Mouse (Mus musculus): ENCODE data around the gene Ston2.

Ston2 gene

DNA sequence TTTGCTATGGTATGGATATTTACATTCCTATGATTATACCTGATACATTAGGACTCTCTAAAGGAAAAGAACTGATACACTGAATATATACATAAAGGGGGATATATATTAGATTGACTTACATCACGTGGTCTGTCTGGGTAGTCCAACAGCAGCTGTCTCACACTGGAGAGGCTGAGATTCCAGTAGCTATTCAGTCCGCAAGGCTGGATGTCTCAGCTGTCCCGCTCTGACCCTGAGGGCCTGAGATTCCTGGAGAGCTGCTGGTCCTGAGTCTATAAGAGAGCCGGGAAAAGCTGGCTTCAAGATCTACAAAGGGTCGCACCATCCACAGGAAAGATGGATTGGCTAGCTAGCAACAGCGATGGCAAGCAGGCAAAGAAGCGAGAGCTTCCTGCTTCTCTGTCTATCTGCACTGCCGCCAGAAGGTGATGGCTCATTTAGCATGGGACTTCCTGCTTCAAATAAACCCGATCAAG lies at the start of gene Ston2:
Gene Ston2, minus strand, starts transcription at position 429 of the 479 bp plus-strand sequence.
- DNase-seq (ENCODE audit: low read depth, low spot score) = no peak

DNA sequence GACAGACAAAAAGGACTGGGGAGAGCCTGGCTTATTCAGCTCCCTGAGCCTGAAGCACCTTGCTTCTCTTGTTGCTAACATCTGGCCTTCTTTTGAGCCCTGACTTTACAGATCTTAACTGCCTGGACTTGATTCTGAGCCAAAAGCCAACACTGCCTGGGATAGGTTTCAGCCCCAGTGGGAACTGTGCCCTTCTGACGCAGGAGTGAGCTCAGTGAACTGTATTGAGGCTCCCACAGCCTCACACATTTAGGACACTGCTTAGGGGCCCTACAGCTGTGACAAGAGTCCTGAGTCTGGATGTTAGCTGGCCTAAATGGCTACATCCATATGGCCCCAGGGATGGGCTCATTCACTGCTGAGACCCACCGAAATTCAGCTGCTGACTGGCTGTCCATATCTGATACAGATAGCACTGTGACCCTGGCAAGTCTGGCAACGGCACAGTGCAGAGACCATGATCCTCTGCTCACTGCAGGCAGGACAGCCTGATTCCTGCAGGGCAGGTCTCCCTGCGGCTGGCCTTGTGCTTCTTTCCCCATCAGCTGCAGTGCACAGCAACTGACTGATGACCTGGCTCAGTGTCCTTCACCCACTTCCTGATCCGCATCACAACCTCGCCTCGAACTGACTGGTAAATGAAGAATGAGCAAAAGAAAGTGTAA lies 49.3 kb upstream of the Ston2 start:
- no peak for DNase-seq (ENCODE audit: low read depth, low spot score)

DNA sequence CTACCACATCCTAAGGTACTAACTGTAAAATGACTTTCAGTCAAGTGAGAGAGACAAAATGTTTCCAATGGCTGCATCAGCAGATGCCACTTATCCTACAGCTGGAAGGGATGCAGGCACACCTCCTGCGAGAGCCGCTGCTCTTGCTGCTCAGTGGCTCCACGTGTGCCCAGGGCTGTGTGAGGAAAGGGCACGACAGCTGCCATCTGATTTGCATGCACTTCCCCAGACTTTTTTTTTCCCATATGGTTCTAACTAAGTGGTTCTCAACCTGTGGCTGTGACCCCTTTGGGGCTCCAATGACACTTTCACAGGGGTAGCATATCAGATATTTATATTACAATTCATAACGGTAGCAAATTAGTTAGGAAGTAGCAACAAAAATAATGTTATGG lies 45.7 kb upstream of the Ston2 start:
- no peak for DNase-seq (ENCODE audit: low read depth, low spot score)

- DNase-seq (ENCODE audit: low read depth, low spot score) = no peak
Measured at GRCm38 (mm10) chr12:91833237-91833938, 45.2 kb upstream of the Ston2 start.

DNA sequence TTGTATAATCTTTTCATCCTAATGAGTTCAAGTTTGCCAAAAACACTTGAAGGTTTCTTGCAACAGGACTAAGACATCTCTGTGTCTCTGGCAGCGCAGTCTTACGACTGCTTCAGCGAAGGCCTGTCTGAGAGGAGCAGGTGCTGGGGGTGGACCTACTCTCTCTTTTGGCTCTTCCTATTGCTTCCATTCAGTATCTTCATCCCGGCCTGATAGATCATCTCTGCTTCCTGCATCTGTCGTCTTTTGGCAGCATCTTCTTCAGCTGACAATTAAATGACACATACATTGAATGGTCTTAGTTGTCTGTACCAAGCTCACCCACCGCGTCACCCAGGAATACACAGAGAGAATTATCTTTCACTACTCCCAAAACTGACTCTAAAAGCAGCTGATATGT lies 43.2 kb upstream of the Ston2 start:
- DNase-seq (ENCODE audit: low read depth, low spot score) = no peak

DNA sequence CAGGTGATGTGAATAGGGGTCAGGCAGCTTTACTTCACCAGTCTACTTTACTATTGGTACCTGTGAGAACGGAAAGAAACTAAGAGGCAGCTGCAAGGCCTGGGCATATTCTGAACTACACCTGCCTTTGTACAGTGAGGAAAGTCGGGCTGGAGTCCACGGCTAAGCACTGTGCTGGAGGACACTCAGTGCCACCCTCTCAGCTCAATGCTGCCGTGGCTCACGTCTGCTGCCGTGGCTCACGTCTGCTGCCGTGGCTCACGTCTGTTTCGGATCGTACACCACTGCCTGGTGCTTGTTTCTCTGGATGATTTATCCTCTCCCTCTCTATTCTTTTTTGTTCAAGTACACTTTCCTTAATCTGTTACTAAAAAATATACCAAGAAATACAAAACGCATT lies 32.3 kb upstream of the Ston2 start:
- DNase-seq (ENCODE audit: low read depth, low spot score) = no peak

GRCm38 (mm10) chr12:91818726-91819125 lies 30.5 kb upstream of the Ston2 start:
- no peak for DNase-seq (ENCODE audit: low read depth, low spot score)

- DNase-seq (ENCODE audit: low read depth, low spot score) = peak; percentile 72
Measured at GRCm38 (mm10) chr12:91815990-91816389, 27.8 kb upstream of the Ston2 start.

DNA sequence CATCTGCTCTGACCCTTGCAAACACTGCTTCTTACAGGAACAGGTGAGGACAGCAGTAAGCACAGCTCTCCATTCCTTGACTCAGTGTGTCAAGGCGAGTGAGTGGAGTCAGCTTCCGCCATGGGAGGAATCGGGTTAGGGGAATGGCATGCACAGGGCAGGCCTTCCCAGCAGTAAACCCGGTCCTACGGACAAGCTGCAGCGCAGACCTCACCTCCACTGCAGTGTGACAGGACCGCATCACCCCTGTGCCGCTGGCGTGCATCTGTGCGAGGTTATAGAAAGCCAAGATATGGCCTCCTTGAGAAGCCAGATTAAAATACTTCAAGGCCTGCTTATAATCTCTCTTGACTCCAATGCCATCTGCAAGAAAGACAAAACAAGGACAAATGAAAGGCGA lies 27.4 kb upstream of the Ston2 start:
- no peak for DNase-seq (ENCODE audit: low read depth, low spot score)

- no peak for DNase-seq (ENCODE audit: low read depth, low spot score)
Measured at GRCm38 (mm10) chr12:91808911-91809310, 20.7 kb upstream of the Ston2 start.

DNA sequence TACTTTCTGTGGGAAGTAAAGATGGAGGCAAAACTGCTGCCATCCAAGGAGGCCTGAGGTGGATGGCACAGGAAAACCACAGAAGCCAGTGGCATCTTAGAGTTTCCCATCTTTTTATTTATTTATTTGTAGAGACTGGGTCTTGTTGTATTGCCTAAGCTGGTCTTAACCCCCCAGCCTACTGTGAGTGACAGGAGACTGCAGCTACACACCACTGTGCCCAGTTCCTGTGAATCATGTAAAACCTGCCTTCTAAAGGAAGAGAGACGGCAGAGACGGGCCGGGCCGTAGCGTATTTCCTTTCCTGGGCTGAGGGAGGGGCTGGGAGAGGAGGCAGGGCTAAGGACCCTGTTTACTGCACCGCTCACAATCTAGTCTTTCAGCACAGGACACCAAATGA lies 19.6 kb upstream of the Ston2 start:
- DNase-seq (ENCODE audit: low read depth, low spot score) = no peak

- no peak for DNase-seq (ENCODE audit: low read depth, low spot score)
Measured at GRCm38 (mm10) chr12:91807095-91807494, 18.9 kb upstream of the Ston2 start.

- no peak for DNase-seq (ENCODE audit: low read depth, low spot score)
Measured at GRCm38 (mm10) chr12:91804262-91804661, 16.1 kb upstream of the Ston2 start.

DNA sequence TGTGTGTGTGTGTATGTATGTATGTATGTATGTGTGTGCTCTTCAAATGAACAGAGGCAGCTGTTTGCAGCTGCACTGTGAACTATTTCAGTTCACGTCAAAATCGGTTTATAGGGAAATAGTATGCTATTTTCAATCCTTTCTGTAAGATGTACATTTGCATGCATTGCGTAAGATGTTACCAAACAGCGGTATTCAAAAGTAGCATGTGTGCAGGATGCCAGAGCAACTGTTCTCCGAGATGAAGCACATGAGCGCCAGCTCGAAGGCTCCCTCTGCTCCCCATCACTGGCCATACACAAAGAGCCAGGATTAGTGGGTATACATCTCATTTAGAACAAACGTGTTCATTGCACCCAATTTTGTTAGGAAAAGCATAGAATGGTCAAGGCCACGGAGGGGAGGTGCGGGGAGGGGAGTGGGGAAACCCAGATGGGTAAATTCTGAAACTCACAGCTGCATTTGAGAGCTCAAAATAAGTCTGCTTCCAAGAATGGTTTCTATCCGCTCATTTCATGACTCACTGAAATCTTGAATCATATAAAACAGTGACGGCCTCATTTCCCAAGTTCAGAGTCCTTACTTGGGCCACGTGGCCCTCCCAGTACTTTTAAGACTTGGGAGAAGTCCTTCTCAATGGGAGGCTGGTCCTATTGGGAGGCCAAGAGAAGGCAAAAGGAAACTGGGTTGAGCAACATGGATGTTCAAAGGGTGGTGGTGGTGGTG lies 15.2 kb upstream of the Ston2 start:
- DNase-seq (ENCODE audit: low read depth, low spot score) = no peak

DNA sequence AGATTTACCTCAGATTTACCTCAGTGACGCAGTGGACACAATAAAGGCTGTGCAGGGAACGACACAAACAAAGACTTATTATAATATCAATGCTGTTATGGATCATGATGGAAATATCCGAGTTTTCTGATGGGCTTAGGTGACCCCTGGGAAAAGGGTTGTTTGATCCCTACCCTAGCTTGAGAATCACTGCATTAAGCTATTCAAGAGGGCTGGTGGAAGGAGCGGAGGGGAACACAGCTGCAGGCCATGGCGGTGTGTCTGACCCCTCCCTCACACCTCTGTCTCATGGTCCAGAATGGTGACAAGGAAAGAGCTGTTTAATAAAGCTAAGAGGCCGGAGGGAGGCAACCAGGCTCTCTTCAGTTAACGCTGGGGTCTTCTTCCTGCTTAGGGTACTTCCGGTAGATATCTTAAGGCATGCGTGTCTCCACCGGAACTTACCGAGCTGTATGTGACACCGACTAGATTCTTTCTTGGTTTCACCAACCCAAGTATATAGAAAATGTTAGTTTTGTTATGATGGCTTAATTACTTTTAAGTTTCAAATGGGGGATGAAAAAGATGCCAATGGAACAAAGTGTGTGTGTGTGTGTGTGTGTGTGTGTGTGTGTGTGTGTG lies 14.5 kb upstream of the Ston2 start:
- no peak for DNase-seq (ENCODE audit: low read depth, low spot score)

- DNase-seq (ENCODE audit: low read depth, low spot score) = no peak
Measured at GRCm38 (mm10) chr12:91800861-91801385, 12.7 kb upstream of the Ston2 start.

GRCm38 (mm10) chr12:91799821-91800335 lies 11.7 kb upstream of the Ston2 start:
- no peak for DNase-seq (ENCODE audit: low read depth, low spot score)

- peak; percentile 36 for DNase-seq (ENCODE audit: low read depth, low spot score)
Measured at GRCm38 (mm10) chr12:91799379-91799773, 11.2 kb upstream of the Ston2 start.

GRCm38 (mm10) chr12:91798720-91799378 lies 10.7 kb upstream of the Ston2 start:
- peak; percentile 37 for DNase-seq (ENCODE audit: low read depth, low spot score)

DNA sequence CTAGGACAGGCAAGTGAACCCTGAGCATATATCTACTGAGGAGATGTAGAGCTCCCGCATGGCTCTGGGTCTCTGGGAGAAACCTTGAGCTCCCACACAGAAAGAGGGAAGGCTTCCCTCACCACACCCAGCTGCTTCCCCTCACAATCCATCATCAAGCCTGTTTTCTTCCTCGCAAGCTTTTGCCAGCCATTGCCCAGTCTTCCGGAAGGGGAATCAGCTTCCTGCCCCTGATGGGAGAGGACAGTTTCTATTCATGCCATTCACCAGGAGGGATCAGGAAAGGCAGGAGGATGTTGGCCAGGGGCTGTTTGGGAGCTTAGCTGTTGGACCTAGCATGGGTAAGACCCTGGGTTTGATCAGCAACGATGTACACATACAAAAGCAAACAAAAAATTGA lies 8.6 kb upstream of the Ston2 start:
- DNase-seq (ENCODE audit: low read depth, low spot score) = no peak

DNA sequence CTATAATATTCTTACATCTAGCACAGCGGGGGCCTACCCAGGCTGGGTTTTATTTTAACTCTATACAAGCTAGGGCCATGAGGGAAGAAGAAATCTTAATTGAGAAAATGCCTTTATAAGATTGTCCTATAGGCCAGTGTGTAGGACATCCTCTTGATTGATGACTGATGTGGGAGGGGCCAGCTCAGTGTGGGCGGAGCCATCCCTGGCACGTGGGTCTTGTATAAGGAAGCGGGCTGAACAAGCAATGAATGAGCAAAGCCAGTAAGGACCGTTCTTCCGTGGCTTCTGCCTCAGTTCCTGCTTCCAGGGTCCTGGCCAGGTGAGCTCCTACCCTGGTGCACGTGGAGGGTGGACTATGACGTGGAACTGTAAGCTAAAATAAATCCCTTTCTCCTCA lies 5.1 kb upstream of the Ston2 start:
- DNase-seq (ENCODE audit: low read depth, low spot score) = no peak
